Mouse (Mus musculus): ENCODE measurements around the gene Slc25a33. TPM values are rescaled to one million over a fixed set of nuclear protein-coding genes. Genes with fewer than 3 reads are reported as not detected.

Slc25a33 gene
- polyA plus RNA-seq, 1 experiment, result 34.3 TPM

- no peaks in the 10 kb centered on the region for H3K36me3 ChIP-seq (ENCODE audit: control insufficient read depth, insufficient read depth)
- H3ac ChIP-seq (ENCODE audit: control insufficient read depth, insufficient read length), result no peak overlapping the region
- H3K27me3 ChIP-seq (ENCODE audit: control insufficient read depth, insufficient read depth, insufficient read length), result no peaks in the 10 kb centered on the region
- no peak overlapping the region for H3K4me2 ChIP-seq (ENCODE audit: low read depth)
- TF ChIP-seq SRF (IDR thresholded peaks at IDR 0.05; ENCODE audit: control insufficient read depth, insufficient read length, low read depth) (no peak), MYOD1 (IDR thresholded peaks at IDR 0.05; ENCODE audit: control insufficient read depth in 1 of 3, insufficient read length in 2 of 3, low read depth in 2 of 3) (peak in 2 of 3 experiments; percentile 73 to 77), E2F4 (IDR thresholded peaks at IDR 0.05; ENCODE audit: insufficient read depth) (no peak), POLR2AphosphoS2 (IDR thresholded peaks at IDR 0.05; ENCODE audit: insufficient read length, low read depth) (no peak), TCF12 (IDR thresholded peaks at IDR 0.05; ENCODE audit: insufficient read depth, poor library complexity, severe bottlenecking) (no peak), REST (IDR thresholded peaks at IDR 0.05; ENCODE audit: insufficient read depth, insufficient read length) (no peak), POLR2A (IDR thresholded peaks at IDR 0.05; ENCODE audit: insufficient read length, low read depth) (no peak)
- no peak overlapping the region for H3K4me3 ChIP-seq
- H3K79me2 ChIP-seq (ENCODE audit: control insufficient read depth, insufficient read depth), result no peaks in the 10 kb centered on the region
Observed at GRCm38 (mm10) chr4:149721163-149721562, 52.9 kb downstream of the Slc25a33 start.

GRCm38 (mm10) chr4:149719686-149720085, 54.4 kb downstream of the Slc25a33 start:
- Histone ChIP-seq H3K79me2 (ENCODE audit: control insufficient read depth, insufficient read depth) (no peaks in the 10 kb centered on the region), H3K4me3 (no peak overlapping the region), H3K36me3 (ENCODE audit: control insufficient read depth, insufficient read depth) (no peaks in the 10 kb centered on the region), H3K4me2 (ENCODE audit: low read depth) (no peak overlapping the region), H3K27me3 (ENCODE audit: control insufficient read depth, insufficient read depth, insufficient read length) (no peaks in the 10 kb centered on the region), H3ac (ENCODE audit: control insufficient read depth, insufficient read length) (no peak overlapping the region)
- TF ChIP-seq REST (IDR thresholded peaks at IDR 0.05; ENCODE audit: insufficient read depth, insufficient read length), result no peak
- no peak for TF ChIP-seq TCF3 (IDR thresholded peaks at IDR 0.05; ENCODE audit: insufficient read length, low read depth)
- no peak for TF ChIP-seq MAX (IDR thresholded peaks at IDR 0.05; ENCODE audit: low read depth)
- TF ChIP-seq MYOD1 (IDR thresholded peaks at IDR 0.05; ENCODE audit: control insufficient read depth in 1 of 3, insufficient read length in 2 of 3, low read depth in 2 of 3), result no peak
- no peak for TF ChIP-seq E2F4 (IDR thresholded peaks at IDR 0.05; ENCODE audit: insufficient read depth)
- no peak for TF ChIP-seq SRF (IDR thresholded peaks at IDR 0.05; ENCODE audit: control insufficient read depth, insufficient read length, low read depth)
- no peak for TF ChIP-seq CEBPB (IDR thresholded peaks at IDR 0.05; ENCODE audit: insufficient read depth, poor library complexity, severe bottlenecking)
- no peak for TF ChIP-seq TCF12 (IDR thresholded peaks at IDR 0.05; ENCODE audit: insufficient read depth, poor library complexity, severe bottlenecking)
- no peak for TF ChIP-seq POLR2AphosphoS2 (IDR thresholded peaks at IDR 0.05; ENCODE audit: insufficient read length, low read depth)
- no peak for TF ChIP-seq MYOG (IDR thresholded peaks at IDR 0.05; ENCODE audit: control insufficient read depth in 1 of 3, insufficient read depth in 1 of 3, insufficient read length in 2 of 3, low read depth in 2 of 3)
- no peak for TF ChIP-seq POLR2A (IDR thresholded peaks at IDR 0.05; ENCODE audit: insufficient read length, low read depth)
- no peak for TF ChIP-seq USF1 (IDR thresholded peaks at IDR 0.05; ENCODE audit: low read depth)

GRCm38 (mm10) chr4:149714542-149714941, 59.5 kb downstream of the Slc25a33 start:
- Histone ChIP-seq H3K4me3 (no peak overlapping the region), H3K4me2 (ENCODE audit: low read depth) (no peak overlapping the region), H3K36me3 (ENCODE audit: control insufficient read depth, insufficient read depth) (no peaks in the 10 kb centered on the region), H3K27me3 (ENCODE audit: control insufficient read depth, insufficient read depth, insufficient read length) (no peaks in the 10 kb centered on the region), H3ac (ENCODE audit: control insufficient read depth, insufficient read length) (no peak overlapping the region), H3K79me2 (ENCODE audit: control insufficient read depth, insufficient read depth) (no peaks in the 10 kb centered on the region)
- TF ChIP-seq TCF3 (IDR thresholded peaks at IDR 0.05; ENCODE audit: insufficient read length, low read depth) (no peak), POLR2AphosphoS2 (IDR thresholded peaks at IDR 0.05; ENCODE audit: insufficient read length, low read depth) (peak; percentile 2)

GRCm38 (mm10) chr4:149711955-149712354, 62.1 kb downstream of the Slc25a33 start:
- Histone ChIP-seq H3K36me3 (ENCODE audit: control insufficient read depth, insufficient read depth) (no peaks in the 10 kb centered on the region), H3K4me3 (no peak overlapping the region), H3K4me2 (ENCODE audit: low read depth) (no peak overlapping the region), H3K79me2 (ENCODE audit: control insufficient read depth, insufficient read depth) (no peaks in the 10 kb centered on the region), H3ac (ENCODE audit: control insufficient read depth, insufficient read length) (no peak overlapping the region), H3K27me3 (ENCODE audit: control insufficient read depth, insufficient read depth, insufficient read length) (no peaks in the 10 kb centered on the region)
- TF ChIP-seq MYOD1 (IDR thresholded peaks at IDR 0.05; ENCODE audit: control insufficient read depth in 1 of 3, insufficient read length in 2 of 3, low read depth in 2 of 3) (no peak), POLR2A (IDR thresholded peaks at IDR 0.05; ENCODE audit: insufficient read length, low read depth) (no peak), CEBPB (IDR thresholded peaks at IDR 0.05; ENCODE audit: insufficient read depth, poor library complexity, severe bottlenecking) (no peak)

- H3ac ChIP-seq (ENCODE audit: control insufficient read depth, insufficient read length), result no peak overlapping the region
- no peaks in the 10 kb centered on the region for H3K27me3 ChIP-seq (ENCODE audit: control insufficient read depth, insufficient read depth, insufficient read length)
- no peak overlapping the region for H3K4me3 ChIP-seq
- H3K79me2 ChIP-seq (ENCODE audit: control insufficient read depth, insufficient read depth), result no peaks in the 10 kb centered on the region
- H3K4me2 ChIP-seq (ENCODE audit: low read depth), result no peak overlapping the region
- no peaks in the 10 kb centered on the region for H3K36me3 ChIP-seq (ENCODE audit: control insufficient read depth, insufficient read depth)
- TF ChIP-seq TCF12 (IDR thresholded peaks at IDR 0.05; ENCODE audit: insufficient read depth, poor library complexity, severe bottlenecking), result no peak
- TF ChIP-seq E2F4 (IDR thresholded peaks at IDR 0.05; ENCODE audit: insufficient read depth), result no peak
- TF ChIP-seq MYOD1 (IDR thresholded peaks at IDR 0.05; ENCODE audit: control insufficient read depth in 1 of 3, insufficient read length in 2 of 3, low read depth in 2 of 3), result no peak
- TF ChIP-seq REST (IDR thresholded peaks at IDR 0.05; ENCODE audit: insufficient read depth, insufficient read length), result no peak
- TF ChIP-seq SRF (IDR thresholded peaks at IDR 0.05; ENCODE audit: control insufficient read depth, insufficient read length, low read depth), result no peak
- no peak for TF ChIP-seq MYOG (IDR thresholded peaks at IDR 0.05; ENCODE audit: control insufficient read depth in 1 of 3, insufficient read depth in 1 of 3, insufficient read length in 2 of 3, low read depth in 2 of 3)
Observed at GRCm38 (mm10) chr4:149711485-149711884, 62.6 kb downstream of the Slc25a33 start.

Measured in myocyte (in vitro differentiated cells).